In the genomic region with DNA sequence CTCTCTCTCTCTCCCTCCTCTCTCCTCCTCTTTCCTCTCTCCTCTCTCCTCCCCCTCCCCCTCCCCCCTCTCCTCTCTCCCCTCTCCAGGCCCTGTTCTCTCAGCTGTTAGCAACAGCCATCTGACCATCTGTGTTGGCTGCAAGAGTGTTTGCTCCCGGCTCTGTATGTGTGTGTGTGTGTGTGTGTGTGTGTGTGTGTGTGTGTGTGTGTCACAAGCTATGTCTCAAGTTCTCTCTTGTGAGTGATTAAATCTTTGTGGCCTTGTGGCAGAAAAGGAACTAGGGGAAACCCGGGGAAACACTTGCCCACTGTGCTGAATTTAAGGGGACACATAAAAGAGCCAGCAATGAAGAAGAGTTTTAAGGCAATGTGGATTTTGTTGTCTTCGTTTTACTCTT, we compare ENCODE assay signal across 9 mouse cellular contexts. TPM values are rescaled to one million over a fixed set of nuclear protein-coding genes. Genes with fewer than 3 reads are reported as not detected.
DNase-seq lines count a peak whose midpoint lies in the region; ATAC-seq and TF ChIP-seq lines count a peak whose summit lies in the region.
"Had no signal": no experiment of that assay in that cellular context is flagged by ENCODE, and none has a peak within 500 bp of the region (broad histone marks: within the 10 kb centered on the region; RNA-seq: fewer than 3 reads in every experiment).

No protein-coding gene starts in this region.

- TF ChIP-seq CTCF in hindbrain, postnatal 0 days (IDR thresholded peaks at IDR 0.05; ENCODE audit: low read depth): no peak
- no peak for TF ChIP-seq CTCF in ES-Bruce4 (IDR thresholded peaks at IDR 0.05; ENCODE audit: low read depth, low read length)
- TF ChIP-seq CTCF in liver, postnatal 0 days (IDR thresholded peaks at IDR 0.05; ENCODE audit: low read depth): no peak

- peak; percentile 77 for DNase-seq in hindbrain, postnatal 0 days (ENCODE audit: low spot score)
- DNase-seq in liver, postnatal 0 days: peak; percentile 63
- no peak for DNase-seq in right cerebral cortex, postnatal 14 days
- no peak for DNase-seq in frontal cortex, postnatal 14 days (ENCODE audit: low spot score in 2 of 2)
- DNase-seq in spleen, postnatal 36 days (ENCODE audit: low spot score in 2 of 2): no peak

- H3K36me3 ChIP-seq in hindbrain, postnatal 0 days (ENCODE audit: insufficient read depth, low read length): no peaks in the 10 kb centered on the region
- H3K36me3 ChIP-seq in hindbrain, embryonic 16.5 days (ENCODE audit: control insufficient read depth, insufficient read depth, low read length): no peaks in the 10 kb centered on the region
- H3K36me3 ChIP-seq in ES-Bruce4 (ENCODE audit: control insufficient read depth, insufficient read depth, low read length, poor library complexity, severe bottlenecking): no peaks in the 10 kb centered on the region
- H3K36me3 ChIP-seq in liver, postnatal 0 days (replicated peaks; ENCODE audit: insufficient read depth, low read length): no peaks in the 10 kb centered on the region

- TF ChIP-seq EP300 in ES-Bruce4 (IDR thresholded peaks at IDR 0.05; ENCODE audit: insufficient read depth, low read depth, low read length): no peak
- TF ChIP-seq EP300 in liver, postnatal 0 days (IDR thresholded peaks at IDR 0.05; ENCODE audit: low read depth): no peak

- no peaks in the 10 kb centered on the region for H3K9me3 ChIP-seq in hindbrain, postnatal 0 days (ENCODE audit: low read length)
- no peaks in the 10 kb centered on the region for H3K9me3 ChIP-seq in hindbrain, embryonic 16.5 days (ENCODE audit: control insufficient read depth, low read length)
- no peaks in the 10 kb centered on the region for H3K9me3 ChIP-seq in ES-Bruce4 (replicated peaks; ENCODE audit: control insufficient read depth, insufficient read depth, low read length, poor library complexity, severe bottlenecking)
- H3K9me3 ChIP-seq in liver, postnatal 0 days (ENCODE audit: low read length): no peaks in the 10 kb centered on the region

- no peak overlapping the region for H3K4me2 ChIP-seq in hindbrain, postnatal 0 days (ENCODE audit: low read depth, low read length)
- no peak overlapping the region for H3K4me2 ChIP-seq in hindbrain, embryonic 16.5 days (ENCODE audit: low read length)
- no peak overlapping the region for H3K4me2 ChIP-seq in liver, postnatal 0 days (ENCODE audit: low read depth, low read length)

- H3K27me3 ChIP-seq in hindbrain, postnatal 0 days (ENCODE audit: insufficient read depth, low read length): no peaks in the 10 kb centered on the region
- peaks cover 14% of the 10 kb centered on the region for H3K27me3 ChIP-seq in hindbrain, embryonic 16.5 days (replicated peaks; ENCODE audit: control insufficient read depth, insufficient read depth, low read length)
- no peaks in the 10 kb centered on the region for H3K27me3 ChIP-seq in ES-Bruce4 (ENCODE audit: control insufficient read depth, insufficient read depth, low read length, poor library complexity, severe bottlenecking)
- 0 out of 2 replicates have a peak, but pooled peaks cover 3% of the 10 kb centered on the region for H3K27me3 ChIP-seq in liver, postnatal 0 days (ENCODE audit: insufficient read depth, low read length)

- H3K9ac ChIP-seq in hindbrain, postnatal 0 days (replicated peaks; ENCODE audit: low read length): no peak overlapping the region
- H3K9ac ChIP-seq in hindbrain, embryonic 16.5 days (ENCODE audit: low read depth, low read length): no peak overlapping the region
- no peak overlapping the region for H3K9ac ChIP-seq in ES-Bruce4 (ENCODE audit: low read depth, poor library complexity, severe bottlenecking)
- no peak overlapping the region for H3K9ac ChIP-seq in liver, postnatal 0 days (replicated peaks)

- WGBS in hindbrain, postnatal 0 days: 29% methylated on average over 3 of the region's 3 CpGs
- WGBS in hindbrain, embryonic 16.5 days: 38% methylated on average over 3 of the region's 3 CpGs
- WGBS in liver, postnatal 0 days (ENCODE audit: insufficient replicate concordance): 15% methylated on average over 3 of the region's 3 CpGs

- no peak for ATAC-seq in hindbrain, postnatal 0 days
- no peak for ATAC-seq in hindbrain, embryonic 16.5 days
- peak; percentile 16; the same call in 1 of the 2 replicates for ATAC-seq in liver, postnatal 0 days

- H3K4me3 ChIP-seq in hindbrain, postnatal 0 days (ENCODE audit: low read length): no peak overlapping the region
- H3K4me3 ChIP-seq in hindbrain, embryonic 16.5 days (ENCODE audit: low read length): no peak overlapping the region
- no peak overlapping the region for H3K4me3 ChIP-seq in ES-Bruce4 (ENCODE audit: low read depth, low read length)
- no peak overlapping the region for H3K4me3 ChIP-seq in brown adipose tissue, adult 24 weeks (ENCODE audit: insufficient read depth, low read depth, low read length)
- H3K4me3 ChIP-seq in liver, postnatal 0 days (ENCODE audit: low read depth, low read length): no peak overlapping the region

- H3K4me1 ChIP-seq in hindbrain, postnatal 0 days (ENCODE audit: insufficient read depth, low read length): peaks cover 26% of the 10 kb centered on the region
- H3K4me1 ChIP-seq in hindbrain, embryonic 16.5 days (ENCODE audit: control insufficient read depth, insufficient read depth, low read depth, low read length): peaks cover 30% of the 10 kb centered on the region
- peaks cover under 1% of the 10 kb centered on the region for H3K4me1 ChIP-seq in ES-Bruce4 (ENCODE audit: control insufficient read depth, insufficient read depth, low read length)
- H3K4me1 ChIP-seq in brown adipose tissue, adult 24 weeks (ENCODE audit: control insufficient read depth, insufficient read depth, insufficient read length, low read length): peaks cover 23% of the 10 kb centered on the region
- peaks cover 68% of the 10 kb centered on the region for H3K4me1 ChIP-seq in liver, postnatal 0 days (ENCODE audit: insufficient read depth)

- no peak for TF ChIP-seq POLR2A in ES-Bruce4 (IDR thresholded peaks at IDR 0.05; ENCODE audit: insufficient read depth, low read length)

- peak overlapping the region; percentile 43; the same call in 1 of the 2 replicates for H3K27ac ChIP-seq in hindbrain, postnatal 0 days
- H3K27ac ChIP-seq in hindbrain, embryonic 16.5 days (ENCODE audit: low read depth, low read length): no peak overlapping the region
- H3K27ac ChIP-seq in ES-Bruce4 (ENCODE audit: insufficient read depth, low read length): peak overlapping the region; percentile 18; the same call in 1 of the 2 replicates
- peak overlapping the region; percentile 27; the same call in 1 of the 2 replicates for H3K27ac ChIP-seq in brown adipose tissue, adult 24 weeks (replicated peaks; ENCODE audit: low read depth, low read length)
- H3K27ac ChIP-seq in liver, postnatal 0 days (ENCODE audit: low read depth): peak overlapping the region; percentile 89

RNA-seq across cellular contexts. Expression of gene Slc29a1, which starts 1.6 kb away (rescaled TPM):
- total RNA-seq in hindbrain, postnatal 0 days (2014; rRNA removed): 170 and 354 TPM in 2 replicates
- 60.6 and 77.6 TPM in 2 replicates for polyA plus RNA-seq in hindbrain, postnatal 0 days (2015; fragmentation: Nextera tagmentation; extraction: Ambion mirVana)
- polyA plus RNA-seq in hindbrain, embryonic 16.5 days (2015; fragmentation: Nextera tagmentation; extraction: Ambion mirVana): 55.7 and 56.5 TPM in 2 replicates
- 132 and 134 TPM in 2 replicates for polyA plus RNA-seq in ES-Bruce4 (2011; ENCODE audit: insufficient read depth, insufficient read length, low read depth, missing spikeins)
- 32.8 and 56.5 TPM in 2 replicates for polyA plus RNA-seq in brown adipose tissue, adult 24 weeks (2012; ENCODE audit: insufficient read depth, insufficient read length, missing spikeins)
- 83.0 and 91.6 TPM in 2 replicates for polyA plus RNA-seq in liver, postnatal 0 days (2015; fragmentation: Nextera tagmentation; extraction: Ambion mirVana)

RNA-seq across cellular contexts. Expression of gene Mymx, which starts 4.1 kb away (rescaled TPM):
- not detected in 2 replicates for total RNA-seq in hindbrain, postnatal 0 days (2014; rRNA removed)
- not detected in 2 replicates for polyA plus RNA-seq in hindbrain, postnatal 0 days (2015; fragmentation: Nextera tagmentation; extraction: Ambion mirVana)
- polyA plus RNA-seq in hindbrain, embryonic 16.5 days (2015; fragmentation: Nextera tagmentation; extraction: Ambion mirVana): 1.2 TPM in 1 of 2 replicates, not detected in the other
- polyA plus RNA-seq in ES-Bruce4 (2011; ENCODE audit: insufficient read depth, insufficient read length, low read depth, missing spikeins): 19.2 and 22.6 TPM in 2 replicates
- polyA plus RNA-seq in brown adipose tissue, adult 24 weeks (2012; ENCODE audit: insufficient read depth, insufficient read length, missing spikeins): not detected in 2 replicates
- 0.19 TPM in 1 of 2 replicates, not detected in the other for polyA plus RNA-seq in liver, postnatal 0 days (2015; fragmentation: Nextera tagmentation; extraction: Ambion mirVana)
- total RNA-seq: heart, postnatal 10 days had no signal

RNA-seq across cellular contexts. Expression of gene Hsp90ab1, which starts 24.7 kb away (rescaled TPM):
- total RNA-seq in hindbrain, postnatal 0 days (2014; rRNA removed): 982 and 1,365 TPM in 2 replicates
- polyA plus RNA-seq in hindbrain, postnatal 0 days (2015; fragmentation: Nextera tagmentation; extraction: Ambion mirVana): 1,472 and 1,504 TPM in 2 replicates
- polyA plus RNA-seq in hindbrain, embryonic 16.5 days (2015; fragmentation: Nextera tagmentation; extraction: Ambion mirVana): 1,542 and 1,571 TPM in 2 replicates
- polyA plus RNA-seq in ES-Bruce4 (2011; ENCODE audit: insufficient read depth, insufficient read length, low read depth, missing spikeins): 3,626 and 3,708 TPM in 2 replicates
- polyA plus RNA-seq in brown adipose tissue, adult 24 weeks (2012; ENCODE audit: insufficient read depth, insufficient read length, missing spikeins): 869 and 998 TPM in 2 replicates
- polyA plus RNA-seq in liver, postnatal 0 days (2015; fragmentation: Nextera tagmentation; extraction: Ambion mirVana): 419 and 445 TPM in 2 replicates

RNA-seq across cellular contexts. Expression of gene Slc35b2, which starts 34.1 kb away (rescaled TPM):
- total RNA-seq in hindbrain, postnatal 0 days (2014; rRNA removed): 105 and 139 TPM in 2 replicates
- 90.3 and 94.0 TPM in 2 replicates for polyA plus RNA-seq in hindbrain, postnatal 0 days (2015; fragmentation: Nextera tagmentation; extraction: Ambion mirVana)
- polyA plus RNA-seq in hindbrain, embryonic 16.5 days (2015; fragmentation: Nextera tagmentation; extraction: Ambion mirVana): 96.2 and 101 TPM in 2 replicates
- 28.2 and 31.7 TPM in 2 replicates for polyA plus RNA-seq in ES-Bruce4 (2011; ENCODE audit: insufficient read depth, insufficient read length, low read depth, missing spikeins)
- polyA plus RNA-seq in brown adipose tissue, adult 24 weeks (2012; ENCODE audit: insufficient read depth, insufficient read length, missing spikeins): 17.0 and 36.4 TPM in 2 replicates
- 47.7 and 47.9 TPM in 2 replicates for polyA plus RNA-seq in liver, postnatal 0 days (2015; fragmentation: Nextera tagmentation; extraction: Ambion mirVana)

RNA-seq across cellular contexts. Expression of gene Nfkbie, which starts 42.3 kb away (rescaled TPM):
- total RNA-seq in hindbrain, postnatal 0 days (2014; rRNA removed): 7.7 and 9.2 TPM in 2 replicates
- polyA plus RNA-seq in hindbrain, postnatal 0 days (2015; fragmentation: Nextera tagmentation; extraction: Ambion mirVana): 5.2 and 6.0 TPM in 2 replicates
- polyA plus RNA-seq in hindbrain, embryonic 16.5 days (2015; fragmentation: Nextera tagmentation; extraction: Ambion mirVana): 6.1 and 6.8 TPM in 2 replicates
- polyA plus RNA-seq in ES-Bruce4 (2011; ENCODE audit: insufficient read depth, insufficient read length, low read depth, missing spikeins): 2.7 and 3.0 TPM in 2 replicates
- polyA plus RNA-seq in brown adipose tissue, adult 24 weeks (2012; ENCODE audit: insufficient read depth, insufficient read length, missing spikeins): 1.4 and 1.6 TPM in 2 replicates
- 2.8 and 3.0 TPM in 2 replicates for polyA plus RNA-seq in liver, postnatal 0 days (2015; fragmentation: Nextera tagmentation; extraction: Ambion mirVana)

Comparison
In these comparisons a context has a peak if more than half of its experiments do, and no peak if none do; other contexts are left out.
1. DNase-seq: peak in hindbrain, postnatal 0 days (single experiment) and liver, postnatal 0 days (single experiment); none in right cerebral cortex, postnatal 14 days (single experiment), frontal cortex, postnatal 14 days (0 of 2) and spleen, postnatal 36 days (0 of 2).